Mouse (Mus musculus) heart, postnatal 0 days (tissue): Measurements from ENCODE around the gene Lig1. TPM values are rescaled to one million over a fixed set of nuclear protein-coding genes. Genes with fewer than 3 reads are reported as not detected.
"Not testable (repeated sequence)": the region's sequence is repeated elsewhere in the genome, so short reads cannot be mapped to it uniquely, and the experiment has no call there.

Source experiments
- ATAC-seq: fragments of 200-750 bp; cut with Nextera tagmentation; 2 replicates; pipeline ENCODE4 v1.8.0; 2017; ENCODE audit warnings: low read depth, moderate number of reproducible peaks, moderate library complexity; ENCODE audit not compliant: insufficient read depth
- DNase-seq: peaks from one replicate; pipeline ENCODE4 v3.0.0-alpha.2; 2016; ENCODE audit warnings: low spot score
- H3K27ac ChIP-seq: fragments of 300-500 bp; sonication (generic); 2 replicates; pipeline ENCODE4 v1.5.1; 2014; ENCODE audit warnings: low read depth, mild to moderate bottlenecking
- H3K27me3 ChIP-seq: fragments of 300-500 bp; sonication (generic); 2 replicates; pipeline ENCODE4 v1.6.1; 2014; ENCODE audit warnings: low read length, mixed read lengths; ENCODE audit not compliant: control insufficient read depth, insufficient read depth
- H3K36me3 ChIP-seq: fragments of 300-500 bp; sonication (generic); replicated peaks from 2 replicates; pipeline ENCODE4 v1.6.1; 2014; ENCODE audit warnings: low read length, mixed read lengths; ENCODE audit not compliant: control insufficient read depth, insufficient read depth
- H3K4me1 ChIP-seq: fragments of 300-500 bp; sonication (generic); 2 replicates; pipeline ENCODE4 v1.6.1; 2014; ENCODE audit warnings: antibody characterized with exemption; ENCODE audit not compliant: control insufficient read depth, insufficient read depth
- H3K4me2 ChIP-seq: fragments of 300-500 bp; sonication (generic); 2 replicates; pipeline ENCODE4 v1.6.1; 2014; ENCODE audit warnings: low read depth, mild to moderate bottlenecking, low read length, moderate library complexity
- H3K4me3 ChIP-seq: fragments of 300-500 bp; sonication (generic); 2 replicates; pipeline ENCODE4 v1.5.1; 2014; ENCODE audit warnings: low read depth, low read length
- H3K9ac ChIP-seq: fragments of 300-500 bp; sonication (generic); replicated peaks from 2 replicates; pipeline ENCODE4 v1.6.1; 2014; ENCODE audit warnings: low read depth, low read length, mixed read lengths
- H3K9me3 ChIP-seq: fragments of 300-500 bp; sonication (generic); replicated peaks from 2 replicates; pipeline ENCODE4 v1.6.1; 2016; ENCODE audit warnings: low read length; ENCODE audit not compliant: control insufficient read depth
- CTCF ChIP-seq: IDR thresholded peaks from 2 replicates; pipeline ENCODE4 v1.5.1; 2016; ENCODE audit warnings: antibody characterized with exemption, control low read depth, low read depth
- EP300 ChIP-seq: IDR thresholded peaks from 2 replicates; pipeline ENCODE4 v1.6.1; 2016; ENCODE audit warnings: antibody characterized with exemption, low read depth
- WGBS: fragments of 180-500 bp; shearing (Covaris S2); extraction: QIAGEN DNeasy Blood & Tissue Kit; methylation state at CpG from one replicate; pipeline ENCODE4 v1.1.7; 2014; 5-methylcytosine and 5-hydroxymethylcytosine counted together
- polyA plus RNA-seq: library from polyadenylated mRNA; unstranded; fragments of >200 nt; fragmentation: Nextera tagmentation; extraction: Ambion mirVana; gene quantifications from 2 replicates; pipeline ENCODE4 v1.2.1, GENCODE M21; 2015
- total RNA-seq: library from RNA; depleted of rRNA; stranded (reverse); fragments of >200 nt; gene quantifications from 2 replicates; pipeline ENCODE4 v1.2.3, GENCODE M21; 2014; ENCODE audit warnings: low replicate concordance

The Lig1 gene
- total and polyA plus RNA-seq, 2 experiments from 2014 or later = 2.9 to 20.1 TPM

DNA sequence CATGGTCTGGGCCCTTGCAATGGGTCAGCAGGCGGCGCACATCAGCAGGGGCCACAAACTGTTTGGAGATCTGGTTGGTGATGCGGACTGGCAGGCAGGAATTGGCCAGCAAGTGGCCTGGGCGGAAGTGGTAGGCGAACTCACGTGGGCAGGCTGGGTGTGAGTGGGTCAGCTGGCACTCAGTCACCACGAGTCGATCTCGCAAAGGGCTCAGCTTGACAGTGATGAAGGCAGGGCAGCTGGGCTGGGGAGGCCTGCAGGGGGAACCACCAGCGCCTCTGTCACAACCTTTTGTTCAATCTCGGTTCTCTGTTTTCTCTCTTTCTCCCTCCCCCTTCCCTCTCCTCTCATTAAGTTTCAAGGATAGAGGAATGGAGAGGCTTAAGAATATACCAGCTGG lies 7.7 kb upstream of the Lig1 start:
- Histone ChIP-seq H3K4me3 (no peak overlapping the region), H3K27ac (no peak overlapping the region), H3K9ac (no peak overlapping the region), H3K4me2 (no peak overlapping the region), H3K36me3 (peaks cover 7% of the 10 kb centered on the region; the same call in 1 of the 2 replicates), H3K4me1 (no peaks in the 10 kb centered on the region), H3K9me3 (no peaks in the 10 kb centered on the region), H3K27me3 (no peaks in the 10 kb centered on the region)
- WGBS = 68% methylated on average over 11 of the region's 11 CpGs
- DNase-seq (no peak), ATAC-seq (no peak)
- no peak for TF ChIP-seq CTCF
- TF ChIP-seq EP300 = no peak

- WGBS = 70% methylated on average over 1 of the region's 1 CpGs
- no peak overlapping the region for H3K9ac ChIP-seq
- H3K4me2 ChIP-seq = no peak overlapping the region
- peaks cover 16% of the 10 kb centered on the region for H3K36me3 ChIP-seq
- TF ChIP-seq EP300 (no peak), CTCF (no peak)
- ATAC-seq = no peak
- no peaks in the 10 kb centered on the region for H3K27me3 ChIP-seq
- H3K4me1 ChIP-seq = no peaks in the 10 kb centered on the region
- H3K9me3 ChIP-seq = no peaks in the 10 kb centered on the region
- no peak overlapping the region for H3K27ac ChIP-seq
- no peak overlapping the region for H3K4me3 ChIP-seq
- DNase-seq = no peak
These were observed 5.4 kb upstream of the Lig1 start for GRCm38 (mm10) chr7:13271704-13272103.

GRCm38 (mm10) chr7:13277833-13278232 lies 750 bp downstream of the Lig1 start:
- TF ChIP-seq CTCF = no peak
- no peak for TF ChIP-seq EP300
- H3K4me2 ChIP-seq = peak overlapping the region; percentile 74
- WGBS = 19% methylated on average over 2 of the region's 2 CpGs
- peaks cover 4% of the 10 kb centered on the region; the same call in 1 of the 2 replicates for H3K4me1 ChIP-seq
- no peaks in the 10 kb centered on the region for H3K27me3 ChIP-seq
- peak overlapping the region; percentile 84 for H3K4me3 ChIP-seq
- H3K36me3 ChIP-seq = peaks cover 18% of the 10 kb centered on the region
- DNase-seq = no peak
- ATAC-seq = no peak
- peak overlapping the region; percentile 85 for H3K27ac ChIP-seq
- H3K9me3 ChIP-seq = no peaks in the 10 kb centered on the region
- H3K9ac ChIP-seq = peak overlapping the region; percentile 66

- peak; percentile 90 for DNase-seq
- Histone ChIP-seq H3K36me3 (peaks cover 18% of the 10 kb centered on the region), H3K27ac (peak within 1 kb of the TSS; percentile 85), H3K9ac (peak within 1 kb of the TSS; percentile 66), H3K4me1 (peaks cover 4% of the 10 kb centered on the region; the same call in 1 of the 2 replicates), H3K27me3 (no peaks in the 10 kb centered on the region), H3K4me2 (peak within 1 kb of the TSS; percentile 74), H3K4me3 (peak within 1 kb of the TSS; percentile 84), H3K9me3 (no peaks in the 10 kb centered on the region)
- ATAC-seq = peak; percentile 99
- TF ChIP-seq CTCF (no peak), EP300 (no peak)
- WGBS = under 1% methylated on average over 39 of the region's 39 CpGs
These were observed 1.3 kb downstream of the Lig1 start, which contains the start of gene Zswim9 for GRCm38 (mm10) chr7:13278308-13278891. Gene Zswim9, minus strand, starts transcription at chr7:13278721.

DNA sequence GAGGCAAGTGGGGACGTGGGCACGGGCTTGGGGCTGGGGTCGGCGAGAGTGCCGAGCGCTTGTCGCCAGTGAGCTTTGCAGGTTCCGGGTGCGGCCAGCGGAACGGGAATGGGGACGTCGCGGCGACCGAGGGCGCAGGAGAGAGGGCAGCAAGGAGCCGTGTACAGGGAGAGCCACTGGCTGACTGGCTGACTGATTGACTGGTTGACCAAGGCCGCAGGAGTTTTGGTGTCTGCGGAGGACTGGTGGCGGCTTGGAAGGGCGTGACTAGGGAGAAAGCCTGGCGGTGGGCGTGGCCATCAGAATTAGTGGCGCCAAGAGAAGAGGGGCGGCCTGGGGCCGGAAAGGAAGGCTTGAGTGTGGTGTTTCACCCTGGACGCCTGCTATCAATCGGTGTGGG lies 1.9 kb downstream of the Lig1 start:
- 0 out of 2 replicates have a peak overlapping the region, but pooled peaks have one; percentile 85 for H3K27ac ChIP-seq
- not testable (repeated sequence) for H3K4me1 ChIP-seq, H3K27me3 ChIP-seq, DNase-seq, H3K9me3 ChIP-seq
- 0% methylated on average over 8 of the region's 29 CpGs for WGBS
- H3K36me3 ChIP-seq = peaks cover 16% of the 10 kb centered on the region
- H3K9ac ChIP-seq = peak overlapping the region; percentile 66; the same call in 1 of the 2 replicates
- ATAC-seq = peak; percentile 57
- H3K4me3 ChIP-seq = peak overlapping the region; percentile 84
- H3K4me2 ChIP-seq = peak overlapping the region; percentile 74

DNA sequence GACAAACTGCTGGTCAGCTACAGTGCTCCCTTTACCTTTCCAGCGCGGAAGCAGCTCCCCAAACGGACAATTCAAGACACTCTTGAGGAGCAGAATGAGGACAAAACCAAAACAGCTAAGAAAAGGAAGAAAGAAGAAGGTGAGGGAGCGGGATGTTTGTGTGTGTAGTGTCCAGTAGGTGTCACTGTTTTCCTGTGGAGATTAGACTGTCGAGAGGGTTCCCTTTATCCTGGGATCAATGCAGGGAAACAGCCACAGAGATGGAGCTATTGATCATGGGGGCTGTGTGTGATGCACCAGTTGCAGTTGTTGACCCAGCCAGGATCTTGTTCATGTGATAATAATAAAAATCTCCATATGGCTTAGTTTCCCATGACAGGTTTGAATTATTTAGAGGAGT lies 11.5 kb downstream of the Lig1 start:
- Histone ChIP-seq H3K4me2 (no peak overlapping the region), H3K9me3 (no peaks in the 10 kb centered on the region), H3K27ac (no peak overlapping the region), H3K4me1 (no peaks in the 10 kb centered on the region), H3K9ac (no peak overlapping the region), H3K27me3 (no peaks in the 10 kb centered on the region), H3K4me3 (no peak overlapping the region), H3K36me3 (peaks cover 60% of the 10 kb centered on the region)
- WGBS = 44% methylated on average over 5 of the region's 5 CpGs
- DNase-seq (peak; percentile 9), ATAC-seq (no peak)
- TF ChIP-seq CTCF (peak; percentile 59), EP300 (no peak)
